10 mouse cellular contexts compared by ENCODE assay signal in the genomic region with DNA sequence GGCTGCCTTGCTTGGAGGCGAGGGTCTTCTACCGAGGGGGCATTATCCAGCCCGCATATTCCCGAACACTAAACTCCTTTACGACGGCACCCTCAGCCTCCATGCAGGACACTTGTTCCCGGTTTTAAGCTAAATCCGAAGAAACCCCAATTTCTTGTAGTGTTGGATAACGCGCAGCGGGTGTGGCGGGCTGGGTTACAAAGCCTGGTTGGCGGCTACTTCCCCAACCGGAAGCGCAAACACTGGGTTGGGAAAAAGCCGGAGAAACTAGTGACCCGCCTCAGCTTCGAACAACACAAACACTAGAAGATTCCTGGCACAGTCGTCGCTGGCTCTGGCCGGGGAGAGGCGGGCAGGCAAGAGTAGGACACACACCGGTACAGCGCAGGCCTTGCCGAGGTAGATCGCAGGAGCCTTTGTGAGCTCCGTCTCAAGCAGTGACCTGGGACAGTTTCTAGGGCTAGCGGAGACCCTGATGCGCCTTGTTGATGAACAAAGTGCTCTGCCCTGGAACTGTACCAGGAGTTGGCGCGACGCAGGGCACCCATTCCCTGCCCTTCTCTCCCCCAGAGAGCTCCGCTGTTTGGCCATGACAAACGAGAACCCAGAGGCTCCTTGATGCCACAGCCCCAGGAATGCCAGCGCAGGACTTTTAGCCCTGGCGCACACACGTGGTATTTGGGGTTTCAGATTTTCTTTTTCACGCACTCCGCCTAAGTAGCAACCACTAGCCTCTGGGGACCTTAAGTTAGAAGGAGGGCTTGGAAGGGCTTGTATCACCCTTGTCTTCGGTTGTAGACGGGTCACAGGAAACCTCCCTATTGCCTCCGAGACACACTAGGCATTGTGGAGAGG. TPM values are rescaled to one million over a fixed set of nuclear protein-coding genes. Genes with fewer than 3 reads are reported as not detected.
DNase-seq lines count a peak whose midpoint lies in the region; ATAC-seq and TF ChIP-seq lines count a peak whose summit lies in the region.
"Had no signal": no experiment of that assay in that cellular context is flagged by ENCODE, and none has a peak within 500 bp of the region (broad histone marks: within the 10 kb centered on the region; RNA-seq: fewer than 3 reads in every experiment).

No protein-coding gene starts in this region.

- peak overlapping the region; percentile 8 for H3K4me3 ChIP-seq in testis, adult 2 months (ENCODE audit: control insufficient read depth, low read depth, low read length)
- H3K4me3 ChIP-seq in forebrain, embryonic 16.5 days (replicated peaks; ENCODE audit: low read length), result no peak overlapping the region; the same call in 1 of the 2 replicates
- peak overlapping the region; percentile 34 for H3K4me3 ChIP-seq in limb, embryonic 10.5 days
- 0 out of 2 replicates have a peak overlapping the region, but pooled peaks have one; percentile 1 for H3K4me3 ChIP-seq in stomach, postnatal 0 days (ENCODE audit: low read depth, low read length)
- H3K4me3 ChIP-seq: myocyte had no signal

- no peak overlapping the region for H3K9ac ChIP-seq in forebrain, embryonic 16.5 days (replicated peaks; ENCODE audit: low read depth, low read length)
- H3K9ac ChIP-seq in stomach, postnatal 0 days (ENCODE audit: low read length), result no peak overlapping the region

- H3K4me1 ChIP-seq in testis, adult 2 months (ENCODE audit: control insufficient read depth, insufficient read depth, low read length), result peaks cover 9% of the 10 kb centered on the region
- peaks cover 9% of the 10 kb centered on the region; the same call in 1 of the 2 replicates for H3K4me1 ChIP-seq in forebrain, embryonic 16.5 days (replicated peaks; ENCODE audit: control insufficient read depth, insufficient read depth, low read length)
- peaks cover 26% of the 10 kb centered on the region for H3K4me1 ChIP-seq in limb, embryonic 10.5 days
- no peaks in the 10 kb centered on the region for H3K4me1 ChIP-seq in stomach, postnatal 0 days (replicated peaks; ENCODE audit: control insufficient read depth, insufficient read depth)

- H3K27me3 ChIP-seq in testis, adult 2 months (ENCODE audit: control insufficient read depth, insufficient read depth, low read length), result peaks cover 24% of the 10 kb centered on the region
- peaks cover 48% of the 10 kb centered on the region for H3K27me3 ChIP-seq in forebrain, embryonic 16.5 days (replicated peaks; ENCODE audit: control insufficient read depth, insufficient read depth, low read length)
- H3K27me3 ChIP-seq in limb, embryonic 10.5 days (ENCODE audit: low read depth, poor library complexity, severe bottlenecking), result peaks cover 100% of the 10 kb centered on the region
- peaks cover 28% of the 10 kb centered on the region for H3K27me3 ChIP-seq in stomach, postnatal 0 days (ENCODE audit: control insufficient read depth, insufficient read depth, low read length)

- DNase-seq in testis, postnatal 14 days (ENCODE audit: low spot score), result no peak
- DNase-seq in limb, embryonic 10.5 days (ENCODE audit: low spot score), result peak; percentile 66
- DNase-seq in stomach, postnatal 0 days (ENCODE audit: low spot score), result no peak
- no peak for DNase-seq in left cerebral cortex, adult 8-10 months (ENCODE audit: low spot score in 2 of 2)
- no peak for DNase-seq in cerebellum, adult 11-12 months

- WGBS in forebrain, embryonic 16.5 days, result under 1% methylated on average over 42 of the region's 42 CpGs
- 1% methylated on average over 42 of the region's 42 CpGs for WGBS in limb, embryonic 10.5 days
- WGBS in stomach, postnatal 0 days, result 5% methylated on average over 42 of the region's 42 CpGs

- no peak for TF ChIP-seq CTCF in testis, adult 2 months (IDR thresholded peaks at IDR 0.05; ENCODE audit: control insufficient read depth, insufficient read depth, insufficient replicate concordance, low read depth, low read length)
- no peak for TF ChIP-seq CTCF in stomach, postnatal 0 days (IDR thresholded peaks at IDR 0.05; ENCODE audit: low read depth)

- H3K9me3 ChIP-seq in forebrain, embryonic 16.5 days (ENCODE audit: control insufficient read depth, low read length), result no peaks in the 10 kb centered on the region
- no peaks in the 10 kb centered on the region for H3K9me3 ChIP-seq in limb, embryonic 10.5 days (replicated peaks)
- H3K9me3 ChIP-seq in stomach, postnatal 0 days (ENCODE audit: control insufficient read depth, low read length), result no peaks in the 10 kb centered on the region

- H3K27ac ChIP-seq in testis, adult 2 months (ENCODE audit: control insufficient read depth, insufficient read depth, low read depth, low read length), result no peak overlapping the region
- H3K27ac ChIP-seq in forebrain, embryonic 16.5 days (ENCODE audit: low read length), result no peak overlapping the region
- H3K27ac ChIP-seq in limb, embryonic 10.5 days, result no peak overlapping the region
- no peak overlapping the region for H3K27ac ChIP-seq in stomach, postnatal 0 days (replicated peaks)

- no peak overlapping the region for H3K4me2 ChIP-seq in forebrain, embryonic 16.5 days (ENCODE audit: low read length)
- H3K4me2 ChIP-seq in stomach, postnatal 0 days (replicated peaks; ENCODE audit: low read depth), result no peak overlapping the region

- no peaks in the 10 kb centered on the region for H3K36me3 ChIP-seq in testis, adult 2 months (ENCODE audit: control insufficient read depth, insufficient read depth, low read length)
- no peaks in the 10 kb centered on the region for H3K36me3 ChIP-seq in forebrain, embryonic 16.5 days (ENCODE audit: control insufficient read depth, insufficient read depth)
- no peaks in the 10 kb centered on the region for H3K36me3 ChIP-seq in limb, embryonic 10.5 days
- no peaks in the 10 kb centered on the region for H3K36me3 ChIP-seq in stomach, postnatal 0 days (ENCODE audit: control insufficient read depth, insufficient read depth, low read length)

- no peak for TF ChIP-seq POLR2A in testis, adult 2 months (IDR thresholded peaks at IDR 0.05; ENCODE audit: control insufficient read depth, low read depth, low read length)

- ATAC-seq in forebrain, embryonic 16.5 days, result 0 out of 2 replicates have a peak, but pooled peaks have one; percentile 3
- no peak for ATAC-seq in stomach, postnatal 0 days (ENCODE audit: low FRiP score, low TSS enrichment)
- no peak for ATAC-seq in erythroblast, adult 5-6 weeks (replicated peaks; ENCODE audit: low FRiP score, poor library complexity, severe bottlenecking)

- TF ChIP-seq EP300 in stomach, postnatal 0 days (optimal IDR thresholded peaks at IDR 0.05), result no peak

RNA-seq across cellular contexts. Expression of gene Sim1, which starts 6.4 kb away (rescaled TPM):
- 0.04 and 0.23 TPM in 2 replicates for polyA plus RNA-seq in testis, adult 2 months (2012; rRNA removed)
- polyA plus RNA-seq in forebrain, embryonic 16.5 days (2015; fragmentation: Nextera tagmentation; extraction: Ambion mirVana), result 0.26 and 2.3 TPM in 2 replicates
- polyA plus RNA-seq in limb, embryonic 10.5 days (2016; fragmentation: Nextera tagmentation; extraction: Ambion mirVana), result 0.65 and 0.74 TPM in 2 replicates
- polyA plus RNA-seq in stomach, postnatal 0 days (2015; fragmentation: Nextera tagmentation; extraction: Ambion mirVana), result not detected in 2 replicates
- 0.42 TPM in 1 of 2 replicates, not detected in the other for total RNA-seq in erythroblast, adult 5-6 weeks (2015; ENCODE audit: low replicate concordance)
- total RNA-seq in erythroblast, adult 5-6 weeks (2017; ENCODE audit: low replicate concordance), result not detected in 2 replicates
- under 1 TPM; 0.06 to 0.60 (median 0.44) TPM for total RNA-seq in left cerebral cortex, adult 8-10 months (2022)
- total RNA-seq: layer of hippocampus, postnatal 25 days had no signal
